Mouse (Mus musculus) large intestine, adult 2 months (tissue): ENCODE measurements around the gene Fbxw7. TPM values are rescaled to one million over a fixed set of nuclear protein-coding genes. Genes with fewer than 3 reads are reported as not detected.
A peak's percentile ranks its signal among the peaks of the same experiment; 100 is the strongest.

Experiments used
- DNase-seq: peaks from one replicate; pipeline ENCODE4 v3.0.0-alpha.2; 2012; ENCODE audit warnings: low read depth, low spot score
- WGBS: fragments of 180-500 bp; shearing (Covaris S2); methylation state at CpG from one replicate; pipeline ENCODE4 v1.1.7; 2018; 5-methylcytosine and 5-hydroxymethylcytosine counted together
- polyA plus RNA-seq: library from polyadenylated mRNA; depleted of rRNA; stranded (reverse); fragments of >200 nt; gene quantifications from 2 replicates; pipeline ENCODE4 v1.2.3, GENCODE M21; 2012

Gene Fbxw7
- polyA plus RNA-seq, 1 experiment = 3.4 TPM

GRCm38 (mm10) chr3:84936252-84936651 lies 121.2 kb downstream of the Fbxw7 start:
- 45% methylated on average over 2 of the region's 2 CpGs for WGBS
- DNase-seq = no peak

GRCm38 (mm10) chr3:84936956-84937355 lies 121.9 kb downstream of the Fbxw7 start:
- 86% methylated on average over 5 of the region's 5 CpGs for WGBS
- DNase-seq = no peak

DNA sequence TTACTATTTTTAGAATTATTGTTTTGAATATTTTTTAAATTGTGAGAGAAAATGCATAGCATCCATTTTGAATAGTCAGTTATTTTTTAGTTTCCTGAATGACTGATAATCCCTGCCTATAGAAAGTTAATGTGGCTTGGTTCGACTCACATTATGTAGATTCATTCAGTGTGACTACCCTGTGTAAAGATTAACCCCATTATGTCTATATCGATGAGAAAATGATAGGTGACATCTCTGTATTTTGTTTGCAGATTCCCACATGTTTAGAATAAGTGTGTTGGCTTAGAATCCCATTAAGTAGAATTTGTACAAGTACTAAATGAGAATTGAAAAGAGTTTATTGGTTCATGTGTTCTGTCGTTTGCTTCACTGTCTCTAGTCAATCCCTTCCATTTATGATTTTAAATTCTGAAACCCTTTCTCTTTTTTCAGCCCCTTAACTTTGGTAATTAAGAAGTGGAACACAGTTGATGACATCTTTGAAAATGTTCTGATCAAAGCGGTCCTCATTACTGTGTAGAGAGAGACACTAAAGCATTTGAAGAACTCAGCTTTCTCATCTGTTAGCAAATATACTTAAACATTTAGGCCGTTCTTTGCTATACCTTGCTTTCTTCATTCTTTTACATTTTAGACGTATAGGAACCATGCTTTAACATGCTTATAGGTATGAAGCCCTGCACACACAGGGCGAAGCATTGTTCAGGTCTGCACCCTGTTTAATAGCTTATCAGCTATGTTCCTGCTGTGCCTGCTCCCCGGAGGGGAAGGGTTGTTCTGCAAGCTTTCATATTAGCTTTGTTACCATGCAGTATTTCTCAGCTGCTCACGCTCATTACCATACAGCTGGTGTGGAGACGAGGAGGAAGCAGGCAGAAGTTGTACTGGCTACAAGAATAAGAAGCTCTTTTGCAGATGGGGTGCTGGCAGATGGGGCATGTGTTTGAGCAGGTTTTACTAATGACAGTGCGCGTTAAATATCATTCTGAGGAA lies 122.6 kb downstream of the Fbxw7 start:
- DNase-seq = no peak
- WGBS = 43% methylated on average over 12 of the region's 12 CpGs

DNA sequence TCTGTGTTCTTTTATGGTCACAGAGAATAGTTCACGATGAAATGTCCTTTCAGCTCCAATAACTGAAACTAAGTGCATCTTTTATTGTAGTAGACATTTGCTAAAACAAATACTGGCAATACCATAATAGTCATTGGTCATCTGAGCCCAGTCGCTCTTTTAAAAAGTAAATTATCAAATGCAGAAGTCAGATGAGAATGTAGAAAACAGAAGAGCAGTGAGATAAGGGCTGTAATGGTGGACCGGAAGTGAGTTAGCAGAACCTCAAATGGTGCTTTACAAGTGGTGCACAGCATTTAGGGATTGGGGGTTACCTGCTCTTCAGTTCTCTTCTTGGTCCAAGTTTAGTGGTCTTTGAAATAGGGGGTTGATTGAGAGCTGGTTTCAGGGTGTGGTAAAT lies 129.9 kb downstream of the Fbxw7 start:
- WGBS = 65% methylated on average over 3 of the region's 3 CpGs
- no peak for DNase-seq

- DNase-seq = no peak
- 87% methylated on average over 1 of the region's 1 CpGs for WGBS
These were observed 131.3 kb downstream of the Fbxw7 start for GRCm38 (mm10) chr3:84946381-84946780.

DNA sequence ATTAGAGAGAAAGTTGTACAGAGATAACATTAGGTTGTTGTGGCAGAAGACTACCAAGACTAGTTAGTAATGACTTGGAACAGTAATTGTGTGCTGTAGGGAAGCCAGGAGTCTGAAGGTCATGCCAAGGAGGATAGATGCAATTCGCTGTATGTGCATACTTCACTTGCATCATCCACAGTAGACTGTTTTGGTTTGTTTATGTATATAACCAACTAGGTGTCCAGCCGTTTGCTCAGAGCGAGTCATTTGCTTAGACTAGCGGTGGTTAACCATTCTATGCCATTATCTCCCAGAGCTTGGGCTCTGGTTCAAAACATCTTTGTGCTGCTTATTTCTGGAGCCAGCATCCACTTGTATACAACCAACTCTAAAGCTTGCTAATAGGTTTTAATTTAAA lies 134.3 kb downstream of the Fbxw7 start:
- WGBS = 55% methylated on average over 4 of the region's 4 CpGs
- no peak for DNase-seq

- DNase-seq = no peak
- WGBS = 23% methylated on average over 2 of the region's 2 CpGs
These were observed 136.6 kb downstream of the Fbxw7 start for GRCm38 (mm10) chr3:84951698-84952097.

DNA sequence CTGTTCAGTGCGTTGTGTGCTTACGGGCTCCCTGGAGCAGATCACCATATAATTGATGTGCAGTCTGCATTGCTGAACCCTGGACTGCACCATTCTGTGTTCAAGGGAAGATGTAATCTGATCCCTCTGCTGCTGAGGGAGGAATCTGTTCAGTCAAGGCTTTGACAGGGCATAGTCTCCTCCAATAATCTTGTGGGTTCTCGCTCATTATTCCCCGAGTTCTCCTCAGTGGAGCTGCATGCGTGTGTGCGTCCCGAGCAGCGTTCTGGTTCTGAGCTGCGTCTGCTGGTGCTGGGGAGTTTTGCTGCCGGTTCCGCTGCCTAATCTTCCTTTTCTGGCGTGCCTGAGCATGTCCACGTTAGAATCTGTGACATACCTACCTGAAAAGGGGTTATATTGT lies 137.1 kb downstream of the Fbxw7 start:
- WGBS = 23% methylated on average over 13 of the region's 13 CpGs
- DNase-seq = peak; percentile 10

DNA sequence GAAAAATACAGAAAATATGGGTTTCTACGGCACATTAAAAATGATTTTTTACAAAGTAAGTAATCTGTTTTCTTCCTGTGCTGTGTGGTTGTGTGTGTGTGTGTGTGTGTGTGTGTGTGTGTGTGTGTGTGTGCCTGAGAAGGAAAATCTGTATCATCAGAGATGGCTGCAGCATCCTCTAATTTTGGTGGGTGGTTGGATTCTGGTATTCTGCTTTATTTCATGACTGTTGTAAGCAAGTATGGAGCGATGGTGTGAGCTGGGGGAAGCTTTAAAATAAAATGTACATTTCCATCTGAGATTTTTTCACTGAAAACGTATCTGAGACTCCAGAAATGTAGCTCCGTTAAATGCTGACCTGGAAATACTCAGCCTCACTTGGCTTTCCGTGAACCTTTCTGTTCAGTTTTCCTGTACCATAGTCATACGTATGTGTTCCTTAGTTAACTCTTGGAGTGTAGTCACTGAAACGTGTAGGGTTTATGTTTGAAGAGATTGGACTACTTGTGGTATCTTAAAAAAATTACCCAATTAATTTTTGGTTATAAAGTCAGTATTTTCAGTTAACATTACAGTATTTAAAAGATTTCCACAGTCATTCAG lies 137.6 kb downstream of the Fbxw7 start:
- WGBS = 69% methylated on average over 7 of the region's 7 CpGs
- no peak for DNase-seq

DNA sequence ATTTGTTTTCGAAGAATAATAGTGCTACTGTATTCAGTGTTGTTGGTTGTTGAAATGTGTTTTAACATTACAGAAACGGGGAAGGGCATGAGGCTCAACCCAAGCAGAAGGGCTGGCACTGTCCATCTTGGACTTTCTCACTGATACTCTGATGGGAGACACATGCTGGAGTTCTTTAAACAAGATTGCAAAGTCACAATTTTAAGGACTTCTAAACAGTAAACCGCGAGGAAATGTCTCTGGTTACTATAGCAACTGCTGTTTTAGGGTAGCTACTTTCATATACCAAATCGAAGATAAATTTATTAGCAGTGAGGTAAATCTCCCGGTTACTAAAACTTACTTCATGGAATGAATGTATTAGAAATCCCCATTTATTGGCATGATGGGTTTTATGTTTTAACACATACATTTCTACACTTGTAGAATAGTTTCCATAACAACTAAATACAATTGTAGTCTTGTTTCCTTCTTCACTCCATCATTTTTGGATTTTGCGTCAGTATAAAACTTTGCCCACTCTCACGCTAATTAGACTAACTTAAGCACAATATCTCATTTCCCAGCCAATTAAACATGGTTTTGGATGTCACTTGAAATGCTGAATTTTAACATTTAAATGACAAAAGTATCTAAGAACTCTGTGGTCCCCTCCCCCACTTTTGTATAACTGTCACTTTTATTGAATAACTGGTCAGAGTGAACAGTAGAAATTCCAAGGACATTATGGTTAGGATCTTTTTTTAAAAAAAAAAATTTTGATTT lies 140.1 kb downstream of the Fbxw7 start:
- WGBS = 88% methylated on average over 8 of the region's 8 CpGs
- DNase-seq = no peak

DNA sequence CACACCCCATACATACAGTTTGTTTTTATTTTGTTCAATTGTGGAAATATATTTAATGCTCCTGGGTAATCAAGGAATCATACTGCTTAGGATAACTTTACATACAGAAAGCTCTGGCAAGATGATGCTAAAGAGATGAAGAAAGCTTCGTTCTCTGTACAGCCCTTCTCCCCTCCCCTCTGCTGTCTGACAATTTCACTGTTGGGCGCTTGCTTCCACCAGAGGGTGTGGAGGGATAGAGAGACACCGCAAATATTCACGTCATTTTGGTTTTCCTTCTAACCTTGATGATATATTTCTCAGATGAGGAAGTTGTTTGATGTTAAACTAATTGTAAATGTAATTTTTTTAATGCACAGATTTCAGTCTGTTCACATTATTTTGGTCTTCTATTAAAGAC lies 140.8 kb downstream of the Fbxw7 start:
- WGBS = 81% methylated on average over 4 of the region's 4 CpGs
- no peak for DNase-seq

- 93% methylated on average over 5 of the region's 5 CpGs for WGBS
- DNase-seq = no peak
These were observed 150.1 kb downstream of the Fbxw7 start for GRCm38 (mm10) chr3:84965156-84965555.

- WGBS = 88% methylated on average over 4 of the region's 4 CpGs
- DNase-seq = no peak
These were observed 152.3 kb downstream of the Fbxw7 start for GRCm38 (mm10) chr3:84967364-84967763.

DNA sequence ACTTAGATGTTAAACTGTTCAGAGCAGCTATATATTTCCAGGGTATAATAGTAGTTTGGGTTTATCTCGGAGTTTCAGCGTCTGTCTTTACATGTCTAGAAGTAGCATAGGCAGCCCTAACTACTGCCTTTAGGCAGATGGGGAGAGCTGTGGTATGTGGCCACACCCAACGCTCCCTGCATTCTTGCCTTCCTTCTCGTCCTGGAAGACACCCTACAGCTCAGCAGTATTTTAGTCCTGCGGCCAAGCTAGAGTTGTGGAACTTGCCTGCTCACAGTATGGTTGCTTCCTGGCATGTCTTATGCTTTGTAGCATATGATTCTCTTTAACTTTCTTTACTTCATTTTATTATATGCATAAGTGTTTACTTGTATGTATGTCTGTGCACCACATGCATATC lies 156.5 kb downstream of the Fbxw7 start:
- 88% methylated on average over 5 of the region's 5 CpGs for WGBS
- no peak for DNase-seq

DNA sequence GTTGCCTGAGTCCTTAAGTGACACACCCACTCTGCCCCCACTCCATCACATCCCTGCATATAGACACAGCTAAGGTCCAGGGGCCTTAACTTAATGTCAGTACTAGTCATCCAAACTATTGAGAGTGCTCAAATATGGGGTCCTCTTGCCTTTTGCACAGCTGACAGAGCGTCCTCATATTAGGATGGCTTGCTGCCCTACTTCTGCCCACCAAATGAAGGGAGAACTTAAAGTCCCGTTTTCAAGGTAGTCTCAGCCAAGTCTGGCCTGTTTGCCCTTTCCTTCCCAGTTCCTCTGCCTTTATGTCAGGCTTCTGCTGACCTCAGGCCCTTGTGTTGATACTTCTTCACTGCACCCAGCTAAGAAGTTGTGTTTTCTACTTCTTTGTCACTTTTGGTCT lies 157.8 kb downstream of the Fbxw7 start:
- no peak for DNase-seq
- 96% methylated on average over 2 of the region's 2 CpGs for WGBS

DNA sequence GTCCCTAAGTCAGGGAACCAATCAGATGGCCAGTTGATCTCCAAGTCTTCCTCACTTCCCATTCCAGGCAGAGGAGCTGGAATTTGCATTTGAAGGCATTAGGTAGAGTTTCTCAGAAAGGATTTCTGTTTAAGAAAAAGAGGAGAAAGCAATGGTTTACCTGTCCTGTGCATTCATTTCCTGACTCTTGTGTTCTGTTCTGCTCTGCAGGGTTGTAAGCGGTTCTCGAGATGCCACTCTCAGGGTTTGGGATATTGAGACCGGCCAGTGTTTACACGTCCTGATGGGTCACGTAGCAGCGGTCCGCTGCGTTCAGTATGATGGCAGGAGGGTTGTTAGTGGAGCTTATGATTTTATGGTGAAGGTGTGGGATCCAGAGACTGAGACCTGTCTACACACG lies 159.1 kb downstream of the Fbxw7 start:
- no peak for DNase-seq
- WGBS = 96% methylated on average over 9 of the region's 9 CpGs

GRCm38 (mm10) chr3:84978676-84979075 lies 163.6 kb downstream of the Fbxw7 start:
- no peak for DNase-seq
- WGBS = 88% methylated on average over 11 of the region's 11 CpGs

GRCm38 (mm10) chr3:84980158-84980557 lies 165.1 kb downstream of the Fbxw7 start:
- no peak for DNase-seq
- 100% methylated on average over 2 of the region's 2 CpGs for WGBS

- 63% methylated on average over 4 of the region's 4 CpGs for WGBS
- no peak for DNase-seq
These were observed 167.6 kb downstream of the Fbxw7 start for GRCm38 (mm10) chr3:84982688-84983087.

- WGBS = 64% methylated on average over 8 of the region's 8 CpGs
- DNase-seq = no peak
These were observed 170.1 kb downstream of the Fbxw7 start for GRCm38 (mm10) chr3:84985121-84985625.
